Mouse (Mus musculus): Measurements from ENCODE around the gene AC140267.1. TPM values are rescaled to one million over a fixed set of nuclear protein-coding genes. Genes with fewer than 3 reads are reported as not detected.

AC140267.1 gene
- polyA plus RNA-seq, 1 experiment from 2014 or later, result 2.3 TPM

DNA sequence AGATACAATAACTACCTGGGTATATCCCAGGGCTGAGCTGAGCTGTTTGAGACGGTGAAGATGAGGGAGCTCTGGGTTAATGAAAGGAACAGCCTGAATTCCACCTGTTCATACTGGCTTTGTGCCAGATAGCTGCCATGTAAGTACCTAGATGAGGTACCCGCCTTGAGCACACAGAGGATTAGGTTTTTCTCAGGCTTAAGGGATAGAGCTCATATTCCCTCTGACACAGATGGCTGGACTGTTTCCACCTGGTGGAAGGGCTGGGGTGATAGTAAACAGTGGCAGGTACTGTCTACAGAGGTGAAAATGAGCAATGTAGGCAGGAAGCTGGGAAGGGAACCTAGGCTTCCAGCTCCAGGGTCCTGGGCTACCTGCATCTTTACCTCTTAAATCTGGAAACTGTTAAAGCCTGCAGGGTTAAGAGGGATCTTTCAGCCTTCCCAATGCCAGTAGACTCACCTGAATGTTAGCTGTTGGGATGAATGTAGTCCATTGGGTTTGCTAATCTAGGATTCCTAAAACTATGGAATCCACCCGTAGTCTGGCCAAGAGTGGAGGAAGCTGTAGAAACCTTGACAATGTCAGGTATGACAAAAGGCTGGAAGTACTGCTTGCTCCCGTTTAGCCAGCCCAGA lies 22.1 kb downstream of the AC140267.1 start:
- Histone ChIP-seq H3K27ac (peak overlapping the region; percentile 100), H3K27me3 (replicated peaks) (no peaks in the 10 kb centered on the region), H3K4me1 (peaks cover 55% of the 10 kb centered on the region), H3K4me2 (peak overlapping the region; percentile 94), H3K9ac (peak overlapping the region; percentile 96; the same call in 1 of the 2 replicates), H3K9me3 (no peaks in the 10 kb centered on the region), H3K36me3 (replicated peaks) (peaks cover 27% of the 10 kb centered on the region), H3K4me3 (peak overlapping the region; percentile 80)
- ATAC-seq (replicated peaks), result no peak
- WGBS, result 24% methylated on average over 4 of the region's 4 CpGs

DNA sequence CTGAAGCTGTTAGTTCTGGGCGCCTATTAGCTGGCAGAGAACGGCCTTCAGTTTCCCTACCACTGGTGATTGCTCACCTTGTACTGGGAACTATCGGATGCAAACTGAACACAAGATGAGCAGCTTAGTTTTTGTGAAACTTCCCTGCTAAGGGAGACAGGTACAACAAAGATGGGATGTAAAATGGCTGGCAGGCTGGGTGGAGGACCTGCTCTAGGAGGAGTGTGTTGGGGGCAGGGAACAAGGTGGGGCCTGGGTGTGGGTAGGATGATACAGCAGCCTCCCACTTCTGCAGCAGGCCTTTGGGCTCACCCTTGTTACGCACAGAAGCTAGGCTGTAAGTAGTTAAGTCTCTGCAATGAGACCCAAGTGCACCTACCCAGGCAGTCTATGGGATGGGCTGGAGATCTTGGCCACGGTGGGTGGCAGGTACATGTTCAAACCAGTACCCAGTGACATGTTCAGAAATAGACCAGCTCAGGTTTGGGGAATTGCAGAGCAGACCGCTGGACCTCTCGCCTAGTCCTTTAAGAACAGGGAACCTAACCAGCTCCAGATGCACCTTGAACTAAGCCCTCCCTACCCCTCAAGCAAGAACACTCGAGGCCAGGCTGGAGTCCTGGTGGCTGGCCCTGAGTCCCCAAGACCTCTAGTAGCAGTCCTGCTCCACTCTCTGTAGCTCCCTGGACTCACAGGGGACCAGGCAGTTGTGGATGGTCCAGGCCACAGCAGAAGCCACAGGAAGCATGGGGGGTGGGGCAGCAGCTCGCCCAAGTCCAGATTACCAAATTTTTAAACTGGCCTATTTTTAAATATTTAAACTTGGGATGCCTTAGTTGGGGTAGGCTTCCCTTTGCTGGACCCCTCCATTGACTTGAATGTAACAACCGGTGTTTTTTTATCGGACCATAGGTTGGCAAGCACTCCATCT lies 22.9 kb downstream of the AC140267.1 start:
- peaks cover 27% of the 10 kb centered on the region for H3K36me3 ChIP-seq (replicated peaks)
- no peak overlapping the region for H3K4me3 ChIP-seq
- H3K27me3 ChIP-seq (replicated peaks), result no peaks in the 10 kb centered on the region
- no peaks in the 10 kb centered on the region for H3K9me3 ChIP-seq
- 0 out of 2 replicates have a peak overlapping the region, but pooled peaks have one; percentile 6 for H3K4me2 ChIP-seq
- peak overlapping the region; percentile 100 for H3K27ac ChIP-seq
- no peak overlapping the region for H3K9ac ChIP-seq
- 67% methylated on average over 11 of the region's 11 CpGs for WGBS
- H3K4me1 ChIP-seq, result peaks cover 62% of the 10 kb centered on the region
- no peak for ATAC-seq (replicated peaks)

DNA sequence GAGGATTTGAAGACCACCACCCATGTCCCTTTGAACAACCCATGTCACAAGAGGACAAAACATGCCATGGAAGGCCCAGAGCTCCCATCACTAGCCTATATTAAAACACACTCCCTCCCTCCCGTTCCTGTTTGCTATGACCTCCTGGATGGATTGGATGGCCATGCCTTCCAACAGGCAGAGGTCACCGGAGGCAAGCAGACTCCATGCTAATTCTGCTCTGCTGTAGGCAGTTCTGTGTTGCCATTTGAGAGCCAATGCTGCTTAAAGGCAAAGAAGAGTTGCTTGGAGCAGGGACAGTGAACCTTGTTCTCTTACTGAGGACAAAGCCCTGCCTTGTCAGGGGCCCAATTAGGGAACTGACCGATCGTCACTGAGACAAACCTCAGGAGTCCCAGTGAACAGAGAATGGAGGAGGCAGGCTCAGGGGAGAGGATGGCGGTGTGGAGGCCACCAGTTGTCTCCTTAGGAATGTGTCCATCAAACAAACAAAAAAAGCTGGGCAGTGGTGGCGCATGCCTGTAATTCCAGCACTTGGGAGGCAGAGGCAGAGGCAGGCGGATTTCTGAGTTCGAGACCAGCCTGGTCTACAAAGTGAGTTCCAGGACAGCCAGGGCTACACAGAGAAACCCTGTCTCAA lies 23.9 kb downstream of the AC140267.1 start:
- Histone ChIP-seq H3K4me2 (no peak overlapping the region), H3K9me3 (no peaks in the 10 kb centered on the region)
- 77% methylated on average over 8 of the region's 8 CpGs for WGBS

DNA sequence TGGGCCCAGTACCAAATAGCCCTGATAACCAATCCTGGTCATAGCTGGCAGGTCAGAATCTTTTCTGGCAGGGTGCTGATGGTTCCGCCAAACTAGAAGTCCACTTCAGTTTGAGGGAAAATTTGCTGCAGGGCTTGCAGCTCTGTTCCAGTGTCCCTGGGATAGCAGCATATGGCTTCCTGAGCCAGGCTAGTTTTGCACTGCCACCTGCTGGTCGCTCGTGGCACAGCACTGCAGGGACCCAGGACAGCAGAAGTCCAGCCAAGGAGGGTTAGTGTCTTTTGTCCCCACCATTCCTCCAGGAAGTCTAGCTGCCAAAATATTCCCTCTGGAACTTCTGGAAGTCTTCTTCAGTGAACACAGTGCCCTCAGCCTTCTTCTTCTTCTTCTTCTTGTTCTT lies 25.0 kb downstream of the AC140267.1 start:
- 0 out of 2 replicates have a peak overlapping the region, but pooled peaks have one; percentile 36 for H3K27ac ChIP-seq
- H3K9ac ChIP-seq, result no peak overlapping the region
- whole genome bisulfite sequencing, result 13% methylated on average over 3 of the region's 3 CpGs

More for the DNA sequence above, 23.9 kb downstream of the AC140267.1 start:
- H3K4me3 ChIP-seq, result no peak overlapping the region
- H3K4me1 ChIP-seq, result peaks cover 57% of the 10 kb centered on the region
- H3K27ac ChIP-seq, result no peak overlapping the region
- no peak overlapping the region for H3K9ac ChIP-seq
- H3K27me3 ChIP-seq (replicated peaks), result no peaks in the 10 kb centered on the region
- ATAC-seq (replicated peaks), result no peak
- peaks cover 27% of the 10 kb centered on the region for H3K36me3 ChIP-seq (replicated peaks)

DNA sequence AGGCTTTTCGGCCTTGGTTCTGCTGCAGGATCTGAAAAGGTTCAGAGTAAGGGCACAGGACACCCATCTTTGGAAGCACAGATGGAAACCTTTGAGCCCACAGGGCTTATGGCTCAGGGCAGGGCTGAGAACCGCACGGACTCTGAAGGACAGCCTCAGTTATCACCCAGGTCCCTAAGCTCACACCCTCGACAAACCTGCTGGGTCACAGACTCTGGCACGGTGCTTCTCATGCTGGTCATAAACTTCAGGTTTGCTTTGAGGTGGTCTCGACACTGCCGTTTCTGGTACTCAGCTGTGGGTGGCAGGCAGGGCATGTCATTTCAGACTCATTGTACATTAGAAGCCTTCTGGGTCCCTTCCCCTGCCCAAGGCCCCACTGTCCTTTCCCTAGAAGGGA lies 25.5 kb downstream of the AC140267.1 start:
- no peak overlapping the region for H3K4me2 ChIP-seq
- peaks cover 27% of the 10 kb centered on the region for H3K36me3 ChIP-seq (replicated peaks)
- no peak overlapping the region for H3K4me3 ChIP-seq
- no peaks in the 10 kb centered on the region for H3K9me3 ChIP-seq
- H3K27me3 ChIP-seq (replicated peaks), result no peaks in the 10 kb centered on the region
- H3K27ac ChIP-seq, result 0 out of 2 replicates have a peak overlapping the region, but pooled peaks have one; percentile 36
- peaks cover 58% of the 10 kb centered on the region for H3K4me1 ChIP-seq
- ATAC-seq (replicated peaks), result no peak
- H3K9ac ChIP-seq, result no peak overlapping the region
- WGBS, result 88% methylated on average over 7 of the region's 7 CpGs

More for the DNA sequence above, 25.0 kb downstream of the AC140267.1 start:
- Histone ChIP-seq H3K4me1 (peaks cover 58% of the 10 kb centered on the region), H3K9me3 (no peaks in the 10 kb centered on the region), H3K27me3 (replicated peaks) (no peaks in the 10 kb centered on the region), H3K36me3 (replicated peaks) (peaks cover 27% of the 10 kb centered on the region), H3K4me3 (no peak overlapping the region), H3K4me2 (no peak overlapping the region)
- ATAC-seq (replicated peaks), result no peak

DNA sequence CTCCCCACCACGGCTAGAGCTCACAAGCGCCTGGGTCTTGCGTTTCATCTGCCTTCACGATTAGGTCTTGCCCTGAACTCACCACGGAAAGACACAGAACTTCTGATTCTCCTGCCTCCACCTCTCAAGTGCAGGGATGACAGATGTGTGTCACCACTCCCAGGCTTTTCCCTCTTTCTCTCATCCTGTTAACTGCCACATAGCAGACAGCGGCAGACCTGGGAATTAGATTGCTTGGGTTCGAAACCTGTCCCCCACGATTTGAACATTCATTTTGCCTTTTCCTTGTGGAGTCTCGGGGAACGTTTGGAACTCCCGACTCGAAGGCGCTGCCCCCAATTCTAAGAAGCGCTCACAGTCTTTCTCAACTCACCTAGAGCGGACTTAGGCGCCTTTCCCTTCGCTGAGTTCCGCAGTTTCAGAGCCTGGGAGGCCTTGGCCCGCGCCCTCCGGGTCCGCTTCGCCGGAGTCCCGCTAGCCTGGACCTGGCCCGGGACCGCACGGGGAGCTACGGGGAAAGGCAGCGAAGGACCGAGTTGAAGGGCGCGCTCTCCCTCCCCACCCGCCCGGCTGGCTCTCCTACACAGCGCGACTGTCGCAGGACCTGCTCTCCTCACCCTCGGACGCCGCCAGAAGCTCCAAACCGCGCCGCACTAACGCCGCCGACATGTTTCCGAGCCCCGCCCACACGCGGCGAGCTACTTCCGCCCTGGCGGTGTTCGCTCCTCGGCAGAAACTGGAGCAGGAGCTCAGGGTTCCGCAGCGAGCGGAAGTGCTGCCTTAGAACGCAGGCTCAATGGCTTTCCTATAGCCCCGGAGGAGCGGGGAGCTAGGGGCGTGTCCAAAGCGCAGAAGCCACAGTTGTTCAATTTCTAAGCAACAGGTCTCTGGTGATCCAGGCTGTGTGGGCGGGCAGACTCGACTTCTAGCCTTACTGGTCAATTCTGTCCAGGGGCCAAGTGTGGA lies 28.3 kb downstream of the AC140267.1 start, which contains the start of gene Rps19bp1:
Rps19bp1 (minus strand) TSS at position 706 of the 966 bp plus-strand sequence.
- peak within 1 kb of the TSS; percentile 85 for H3K4me3 ChIP-seq
- peak; percentile 85 for ATAC-seq (replicated peaks)
- 1% methylated on average over 66 of the region's 66 CpGs for WGBS
- H3K9me3 ChIP-seq, result no peaks in the 10 kb centered on the region
- peak within 1 kb of the TSS; percentile 79 for H3K9ac ChIP-seq
- peak within 1 kb of the TSS; percentile 77 for H3K27ac ChIP-seq
- H3K36me3 ChIP-seq (replicated peaks), result peaks cover 5% of the 10 kb centered on the region; the same call in 1 of the 2 replicates
- peaks cover 33% of the 10 kb centered on the region for H3K4me1 ChIP-seq
- no peaks in the 10 kb centered on the region for H3K27me3 ChIP-seq (replicated peaks)
- H3K4me2 ChIP-seq, result peak within 1 kb of the TSS; percentile 84

DNA sequence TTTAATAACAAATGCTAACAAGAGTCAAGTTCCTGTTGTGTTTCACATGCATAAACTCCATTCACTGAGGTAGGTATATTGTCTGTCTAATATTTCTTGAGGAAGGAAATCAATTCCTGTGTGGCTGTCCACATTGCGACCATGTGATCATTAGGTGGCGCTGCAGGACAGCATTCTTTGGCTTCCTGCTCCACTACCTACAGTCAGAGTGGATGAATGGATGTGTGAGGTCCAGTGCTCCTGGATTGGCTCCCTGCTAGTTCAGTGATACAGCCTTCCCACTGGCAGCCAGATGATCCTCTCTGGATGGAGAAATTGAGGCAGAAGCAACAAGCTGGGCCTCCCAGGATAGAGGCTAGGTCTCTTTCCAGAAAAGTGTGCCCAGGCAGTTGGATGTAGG lies 30.6 kb downstream of the AC140267.1 start:
- peak; percentile 61; the same call in 1 of the 2 replicates for ATAC-seq (replicated peaks)
- no peak overlapping the region for H3K4me2 ChIP-seq
- no peaks in the 10 kb centered on the region for H3K27me3 ChIP-seq (replicated peaks)
- H3K4me3 ChIP-seq, result no peak overlapping the region
- H3K27ac ChIP-seq, result no peak overlapping the region
- H3K4me1 ChIP-seq, result peaks cover 24% of the 10 kb centered on the region
- no peak overlapping the region for H3K9ac ChIP-seq
- 0% methylated on average over 2 of the region's 2 CpGs for WGBS
- H3K9me3 ChIP-seq, result no peaks in the 10 kb centered on the region
- no peaks in the 10 kb centered on the region for H3K36me3 ChIP-seq (replicated peaks)

DNA sequence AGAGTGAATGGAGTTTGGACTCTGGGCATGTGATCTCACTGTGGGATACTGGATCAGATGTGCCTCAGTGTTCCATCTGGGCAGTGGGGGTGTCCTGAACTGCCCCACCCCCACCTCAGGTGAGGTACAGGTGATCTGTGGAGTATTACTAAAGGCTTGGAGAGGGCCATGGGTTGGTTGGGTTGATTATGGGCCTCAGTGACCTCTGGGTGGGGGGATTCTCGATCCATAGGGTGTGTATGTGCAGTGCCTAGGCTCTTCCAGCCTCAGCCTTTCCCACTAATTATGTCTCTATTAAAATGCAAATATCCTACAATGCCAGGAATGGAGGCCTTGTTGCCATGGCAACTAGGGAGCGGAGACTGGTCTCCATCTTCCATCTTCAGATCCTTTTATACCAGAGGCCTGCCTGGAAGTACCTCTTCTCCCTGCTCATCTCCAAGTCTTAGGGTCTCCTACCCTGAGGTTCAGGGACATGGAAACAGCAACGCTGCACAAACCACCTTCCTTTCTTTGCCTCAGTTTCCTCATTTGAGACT lies 36.3 kb downstream of the AC140267.1 start:
- WGBS, result 50% methylated on average over 3 of the region's 3 CpGs

DNA sequence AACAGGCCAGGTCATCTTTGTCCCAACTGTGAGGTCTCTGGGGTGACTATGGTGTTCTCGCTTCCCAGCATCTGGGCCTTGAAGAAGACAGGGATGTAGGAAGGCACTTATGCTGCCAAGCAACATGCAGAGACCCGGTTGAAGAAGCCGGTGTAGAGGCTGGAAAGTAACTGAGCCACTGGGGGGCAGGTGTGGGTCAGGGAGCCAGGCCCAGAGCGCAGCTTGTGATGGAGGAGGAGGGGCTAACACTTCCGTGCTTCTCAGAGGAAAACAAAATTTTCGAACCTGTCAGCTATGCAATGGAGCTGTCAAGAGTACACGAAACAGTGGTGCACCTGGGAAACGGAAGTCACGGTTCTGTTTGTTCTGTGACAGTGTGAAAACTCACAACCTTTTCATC lies 41.5 kb downstream of the AC140267.1 start:
- Histone ChIP-seq H3K9me3 (no peaks in the 10 kb centered on the region), H3K4me3 (no peak overlapping the region), H3K9ac (no peak overlapping the region), H3K27me3 (replicated peaks) (peaks cover 4% of the 10 kb centered on the region; the same call in 1 of the 2 replicates), H3K4me1 (peaks cover 11% of the 10 kb centered on the region; the same call in 1 of the 2 replicates), H3K36me3 (replicated peaks) (no peaks in the 10 kb centered on the region), H3K4me2 (no peak overlapping the region), H3K27ac (no peak overlapping the region)
- ATAC-seq (replicated peaks), result no peak
- WGBS, result 39% methylated on average over 9 of the region's 9 CpGs

More for the DNA sequence above, 36.3 kb downstream of the AC140267.1 start:
- no peak for ATAC-seq (replicated peaks)
- Histone ChIP-seq H3K36me3 (replicated peaks) (no peaks in the 10 kb centered on the region), H3K9ac (no peak overlapping the region), H3K4me2 (no peak overlapping the region), H3K9me3 (no peaks in the 10 kb centered on the region), H3K27me3 (replicated peaks) (no peaks in the 10 kb centered on the region), H3K4me1 (peaks cover 8% of the 10 kb centered on the region; the same call in 1 of the 2 replicates), H3K4me3 (no peak overlapping the region), H3K27ac (no peak overlapping the region)

DNA sequence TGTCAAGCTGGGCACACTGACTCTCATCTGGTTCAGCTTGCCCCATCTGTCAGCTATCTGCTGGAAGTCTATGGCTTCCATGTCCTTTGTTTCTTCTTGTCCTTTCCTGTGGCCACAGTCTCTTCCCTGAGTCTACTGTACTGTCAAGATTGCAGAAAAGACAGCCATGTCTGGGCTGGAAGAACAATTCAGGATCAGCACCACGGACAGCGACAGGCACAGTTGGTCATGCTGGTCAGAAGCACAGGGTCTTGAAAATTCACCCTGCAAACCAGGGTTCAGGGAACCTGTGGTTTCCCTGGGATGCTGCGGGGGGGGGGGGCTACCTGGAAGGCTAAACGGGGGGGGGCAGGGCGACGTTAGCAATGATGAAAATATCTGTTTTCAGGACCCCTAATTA lies 42.0 kb downstream of the AC140267.1 start:
- Histone ChIP-seq H3K9me3 (no peaks in the 10 kb centered on the region), H3K4me3 (no peak overlapping the region), H3K27me3 (replicated peaks) (peaks cover 4% of the 10 kb centered on the region; the same call in 1 of the 2 replicates), H3K36me3 (replicated peaks) (no peaks in the 10 kb centered on the region), H3K9ac (no peak overlapping the region), H3K4me1 (peaks cover 8% of the 10 kb centered on the region; the same call in 1 of the 2 replicates), H3K4me2 (no peak overlapping the region), H3K27ac (no peak overlapping the region)
- 3% methylated on average over 6 of the region's 6 CpGs for WGBS
- ATAC-seq (replicated peaks), result no peak
